Mouse (Mus musculus): ENCODE measurements around the gene Zdhhc17. TPM values are rescaled to one million over a fixed set of nuclear protein-coding genes. Genes with fewer than 3 reads are reported as not detected.
A peak's percentile ranks its signal among the peaks of the same experiment; 100 is the strongest.

Gene Zdhhc17
- polyA plus RNA-seq, 1 experiment from 2014 or later, result 17.3 TPM

GRCm38 (mm10) chr10:110939717-110940116 is 70.2 kb downstream of the Zdhhc17 start:
- Histone ChIP-seq H3K36me3 (ENCODE audit: control insufficient read depth, insufficient read depth, low read length) (peaks cover 7% of the 10 kb centered on the region; the same call in 1 of the 2 replicates), H3K4me3 (replicated peaks; ENCODE audit: low read length) (no peak overlapping the region), H3K27me3 (ENCODE audit: control insufficient read depth, insufficient read depth, low read length) (no peaks in the 10 kb centered on the region), H3K4me1 (ENCODE audit: control insufficient read depth, insufficient read depth, low read length) (no peaks in the 10 kb centered on the region), H3K4me2 (ENCODE audit: low read depth, low read length) (no peak overlapping the region), H3K9ac (ENCODE audit: low read length) (no peak overlapping the region), H3K27ac (ENCODE audit: low read length) (no peak overlapping the region), H3K9me3 (replicated peaks; ENCODE audit: control insufficient read depth, low read length) (no peaks in the 10 kb centered on the region)
- 77% methylated on average over 4 of the region's 4 CpGs for WGBS
- ATAC-seq (ENCODE audit: insufficient read depth, low FRiP score), result no peak

DNA sequence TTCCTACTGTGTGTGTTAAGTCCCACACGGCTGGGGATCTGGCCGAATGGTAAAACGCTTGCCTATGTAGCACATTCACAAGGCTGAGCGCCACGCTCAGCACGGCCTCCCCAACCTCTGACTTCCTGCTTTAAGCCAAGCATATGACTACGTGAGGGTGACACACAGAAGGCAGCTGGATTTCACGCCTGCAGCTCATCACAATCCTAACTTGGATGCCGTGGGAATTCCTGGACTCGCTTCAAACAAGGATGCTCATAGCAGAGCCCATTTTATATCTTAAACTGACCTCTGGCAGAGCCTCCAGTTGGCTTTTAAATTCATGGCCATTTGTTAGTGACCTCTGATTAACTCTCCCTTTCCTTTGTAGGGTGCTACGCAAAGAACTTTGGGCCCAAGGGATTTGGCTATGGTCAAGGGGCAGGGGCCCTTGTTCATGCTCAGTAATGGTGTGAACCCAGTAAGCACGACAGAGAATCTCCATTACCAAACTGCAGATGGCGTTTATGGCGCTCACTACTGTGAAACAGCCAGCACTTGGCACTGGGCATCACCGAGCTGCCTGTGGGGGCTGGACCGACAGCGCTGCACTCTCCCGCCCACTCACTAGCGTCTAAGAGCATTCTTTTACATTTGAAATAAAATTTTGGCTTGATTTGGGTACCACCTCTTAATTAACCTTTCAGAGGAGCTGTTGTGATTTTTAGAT is 70.9 kb downstream of the Zdhhc17 start:
- Histone ChIP-seq H3K4me1 (ENCODE audit: control insufficient read depth, insufficient read depth, low read length) (no peaks in the 10 kb centered on the region), H3K4me2 (ENCODE audit: low read depth, low read length) (no peak overlapping the region), H3K36me3 (ENCODE audit: control insufficient read depth, insufficient read depth, low read length) (peaks cover 7% of the 10 kb centered on the region; the same call in 1 of the 2 replicates), H3K9me3 (replicated peaks; ENCODE audit: control insufficient read depth, low read length) (no peaks in the 10 kb centered on the region), H3K27ac (ENCODE audit: low read length) (no peak overlapping the region), H3K4me3 (replicated peaks; ENCODE audit: low read length) (no peak overlapping the region), H3K27me3 (ENCODE audit: control insufficient read depth, insufficient read depth, low read length) (no peaks in the 10 kb centered on the region), H3K9ac (ENCODE audit: low read length) (no peak overlapping the region)
- ATAC-seq (ENCODE audit: insufficient read depth, low FRiP score), result no peak
- 83% methylated on average over 19 of the region's 19 CpGs for WGBS

GRCm38 (mm10) chr10:110938361-110938760 is 71.6 kb downstream of the Zdhhc17 start:
- Histone ChIP-seq H3K36me3 (ENCODE audit: control insufficient read depth, insufficient read depth, low read length) (peaks cover 7% of the 10 kb centered on the region; the same call in 1 of the 2 replicates), H3K4me1 (ENCODE audit: control insufficient read depth, insufficient read depth, low read length) (no peaks in the 10 kb centered on the region), H3K4me3 (replicated peaks; ENCODE audit: low read length) (no peak overlapping the region), H3K4me2 (ENCODE audit: low read depth, low read length) (no peak overlapping the region), H3K27ac (ENCODE audit: low read length) (no peak overlapping the region), H3K9me3 (replicated peaks; ENCODE audit: control insufficient read depth, low read length) (no peaks in the 10 kb centered on the region), H3K27me3 (ENCODE audit: control insufficient read depth, insufficient read depth, low read length) (no peaks in the 10 kb centered on the region), H3K9ac (ENCODE audit: low read length) (no peak overlapping the region)
- WGBS, result 89% methylated on average over 7 of the region's 7 CpGs
- no peak for ATAC-seq (ENCODE audit: insufficient read depth, low FRiP score)

- ATAC-seq (ENCODE audit: insufficient read depth, low FRiP score), result no peak
- 73% methylated on average over 7 of the region's 7 CpGs for WGBS
- H3K4me2 ChIP-seq (ENCODE audit: low read depth, low read length), result no peak overlapping the region
- no peak overlapping the region for H3K27ac ChIP-seq (ENCODE audit: low read length)
- no peaks in the 10 kb centered on the region for H3K27me3 ChIP-seq (ENCODE audit: control insufficient read depth, insufficient read depth, low read length)
- no peak overlapping the region for H3K9ac ChIP-seq (ENCODE audit: low read length)
- no peak overlapping the region for H3K4me3 ChIP-seq (replicated peaks; ENCODE audit: low read length)
- H3K4me1 ChIP-seq (ENCODE audit: control insufficient read depth, insufficient read depth, low read length), result no peaks in the 10 kb centered on the region
- H3K36me3 ChIP-seq (ENCODE audit: control insufficient read depth, insufficient read depth, low read length), result peaks cover 7% of the 10 kb centered on the region; the same call in 1 of the 2 replicates
- H3K9me3 ChIP-seq (replicated peaks; ENCODE audit: control insufficient read depth, low read length), result no peaks in the 10 kb centered on the region
Measured at GRCm38 (mm10) chr10:110935669-110936068, 74.3 kb downstream of the Zdhhc17 start.

GRCm38 (mm10) chr10:110935081-110935480 is 74.9 kb downstream of the Zdhhc17 start:
- Histone ChIP-seq H3K9me3 (replicated peaks; ENCODE audit: control insufficient read depth, low read length) (no peaks in the 10 kb centered on the region), H3K36me3 (ENCODE audit: control insufficient read depth, insufficient read depth, low read length) (peaks cover 7% of the 10 kb centered on the region; the same call in 1 of the 2 replicates), H3K4me1 (ENCODE audit: control insufficient read depth, insufficient read depth, low read length) (no peaks in the 10 kb centered on the region), H3K9ac (ENCODE audit: low read length) (no peak overlapping the region), H3K27me3 (ENCODE audit: control insufficient read depth, insufficient read depth, low read length) (no peaks in the 10 kb centered on the region), H3K4me2 (ENCODE audit: low read depth, low read length) (no peak overlapping the region), H3K4me3 (replicated peaks; ENCODE audit: low read length) (no peak overlapping the region), H3K27ac (ENCODE audit: low read length) (no peak overlapping the region)
- no peak for ATAC-seq (ENCODE audit: insufficient read depth, low FRiP score)
- 80% methylated on average over 11 of the region's 11 CpGs for WGBS

DNA sequence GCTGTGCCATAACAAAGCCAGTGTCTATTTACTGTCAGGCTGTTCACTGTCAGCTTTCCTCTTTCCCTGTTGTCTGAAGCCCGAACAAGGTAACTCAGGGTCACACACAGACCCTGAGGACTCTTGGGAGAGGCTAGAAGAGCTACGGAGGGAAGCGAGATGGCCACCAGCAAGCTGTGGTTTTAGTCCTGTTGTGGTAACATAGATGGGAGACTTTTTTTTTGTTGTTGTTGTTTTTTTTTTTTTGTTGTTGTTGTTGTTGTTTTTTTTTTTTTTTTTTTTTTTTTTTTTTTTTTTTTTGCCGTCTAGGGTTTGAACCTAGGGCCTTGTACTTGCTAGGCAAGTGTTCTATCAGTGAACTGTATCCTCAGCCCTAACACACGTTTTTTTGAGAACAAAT is 76.4 kb downstream of the Zdhhc17 start:
- Histone ChIP-seq H3K27ac (ENCODE audit: low read length) (no peak overlapping the region), H3K4me1 (ENCODE audit: control insufficient read depth, insufficient read depth, low read length) (no peaks in the 10 kb centered on the region), H3K36me3 (ENCODE audit: control insufficient read depth, insufficient read depth, low read length) (0 out of 2 replicates have a peak, but pooled peaks cover under 1% of the 10 kb centered on the region), H3K9ac (ENCODE audit: low read length) (no peak overlapping the region), H3K27me3 (ENCODE audit: control insufficient read depth, insufficient read depth, low read length) (no peaks in the 10 kb centered on the region), H3K9me3 (replicated peaks; ENCODE audit: control insufficient read depth, low read length) (no peaks in the 10 kb centered on the region), H3K4me2 (ENCODE audit: low read depth, low read length) (no peak overlapping the region), H3K4me3 (replicated peaks; ENCODE audit: low read length) (no peak overlapping the region)
- ATAC-seq (ENCODE audit: insufficient read depth, low FRiP score), result no peak
- 82% methylated on average over 5 of the region's 5 CpGs for WGBS

GRCm38 (mm10) chr10:110931913-110932560 is 77.9 kb downstream of the Zdhhc17 start:
- no peaks in the 10 kb centered on the region for H3K9me3 ChIP-seq (replicated peaks; ENCODE audit: control insufficient read depth, low read length)
- peaks cover 15% of the 10 kb centered on the region for H3K4me1 ChIP-seq (ENCODE audit: control insufficient read depth, insufficient read depth, low read length)
- WGBS, result 66% methylated on average over 20 of the region's 20 CpGs
- ATAC-seq (ENCODE audit: insufficient read depth, low FRiP score), result no peak
- 0 out of 2 replicates have a peak overlapping the region, but pooled peaks have one; percentile 5 for H3K4me3 ChIP-seq (replicated peaks; ENCODE audit: low read length)
- H3K9ac ChIP-seq (ENCODE audit: low read length), result peak overlapping the region; percentile 16; the same call in 1 of the 2 replicates
- H3K4me2 ChIP-seq (ENCODE audit: low read depth, low read length), result peak overlapping the region; percentile 26; the same call in 1 of the 2 replicates
- H3K36me3 ChIP-seq (ENCODE audit: control insufficient read depth, insufficient read depth, low read length), result no peaks in the 10 kb centered on the region
- 0 out of 2 replicates have a peak overlapping the region, but pooled peaks have one; percentile 15 for H3K27ac ChIP-seq (ENCODE audit: low read length)
- H3K27me3 ChIP-seq (ENCODE audit: control insufficient read depth, insufficient read depth, low read length), result no peaks in the 10 kb centered on the region

GRCm38 (mm10) chr10:110931161-110931912 is 78.6 kb downstream of the Zdhhc17 start:
- Histone ChIP-seq H3K9ac (ENCODE audit: low read length) (peak overlapping the region; percentile 16; the same call in 1 of the 2 replicates), H3K4me3 (replicated peaks; ENCODE audit: low read length) (0 out of 2 replicates have a peak overlapping the region, but pooled peaks have one; percentile 5), H3K27me3 (ENCODE audit: control insufficient read depth, insufficient read depth, low read length) (no peaks in the 10 kb centered on the region), H3K27ac (ENCODE audit: low read length) (0 out of 2 replicates have a peak overlapping the region, but pooled peaks have one; percentile 15), H3K4me1 (ENCODE audit: control insufficient read depth, insufficient read depth, low read length) (peaks cover 22% of the 10 kb centered on the region), H3K36me3 (ENCODE audit: control insufficient read depth, insufficient read depth, low read length) (no peaks in the 10 kb centered on the region), H3K9me3 (replicated peaks; ENCODE audit: control insufficient read depth, low read length) (no peaks in the 10 kb centered on the region), H3K4me2 (ENCODE audit: low read depth, low read length) (peak overlapping the region; percentile 26; the same call in 1 of the 2 replicates)
- WGBS, result 71% methylated on average over 13 of the region's 13 CpGs
- ATAC-seq (ENCODE audit: insufficient read depth, low FRiP score), result no peak
